Mouse (Mus musculus) intestine, embryonic 14.5 days (tissue): ENCODE data around the gene Rpl35. TPM values are rescaled to one million over a fixed set of nuclear protein-coding genes. Genes with fewer than 3 reads are reported as not detected.
"Not testable (repeated sequence)": the region's sequence is repeated elsewhere in the genome, so short reads cannot be mapped to it uniquely, and the experiment has no call there.

Experiments
- ATAC-seq: fragments of 200-750 bp; cut with Nextera tagmentation; replicated peaks from 2 replicates; pipeline ENCODE4 v1.8.0; 2017; ENCODE audit warnings: low read depth, moderate number of reproducible peaks, moderate TSS enrichment, moderate library complexity; ENCODE audit not compliant: low FRiP score, low TSS enrichment
- DNase-seq: peaks from one replicate; pipeline ENCODE4 v3.0.0-alpha.2; 2018; ENCODE audit warnings: low spot score
- H3K27ac ChIP-seq: fragments of 300-500 bp; sonication (generic); 2 replicates; pipeline ENCODE4 v1.5.1; 2014; ENCODE audit warnings: low read depth, mild to moderate bottlenecking, control low read depth
- H3K27me3 ChIP-seq: fragments of 300-500 bp; sonication (generic); replicated peaks from 2 replicates; pipeline ENCODE4 v1.6.1; 2014; ENCODE audit warnings: low read length, control low read depth; ENCODE audit not compliant: control insufficient read depth, insufficient read depth
- H3K36me3 ChIP-seq: fragments of 300-500 bp; sonication (generic); 2 replicates; pipeline ENCODE4 v1.6.1; 2014; ENCODE audit warnings: low read length, control low read depth; ENCODE audit not compliant: control insufficient read depth, insufficient read depth
- H3K4me1 ChIP-seq: fragments of 300-500 bp; sonication (generic); replicated peaks from 2 replicates; pipeline ENCODE4 v1.6.1; 2014; ENCODE audit warnings: low read length, control low read depth, mixed read lengths; ENCODE audit not compliant: control insufficient read depth, insufficient read depth
- H3K4me2 ChIP-seq: fragments of 300-500 bp; sonication (generic); 2 replicates; pipeline ENCODE4 v1.6.1; 2014; ENCODE audit warnings: low read length
- H3K4me3 ChIP-seq: fragments of 300-500 bp; sonication (generic); 2 replicates; pipeline ENCODE4 v1.5.1; 2014; ENCODE audit warnings: low read depth, low read length, control low read depth, mixed read lengths
- H3K9ac ChIP-seq: fragments of 300-500 bp; sonication (generic); 2 replicates; pipeline ENCODE4 v1.6.1; 2014; ENCODE audit warnings: mild to moderate bottlenecking, low read length
- H3K9me3 ChIP-seq: fragments of 300-500 bp; sonication (generic); 2 replicates; pipeline ENCODE4 v1.6.1; 2016; ENCODE audit warnings: low read length, control low read depth; ENCODE audit not compliant: control insufficient read depth
- WGBS: fragments of 180-500 bp; shearing (Covaris S2); extraction: QIAGEN DNeasy Blood & Tissue Kit; methylation state at CpG from one replicate; pipeline ENCODE4 v1.1.7; 2014; 5-methylcytosine and 5-hydroxymethylcytosine counted together
- polyA plus RNA-seq: library from polyadenylated mRNA; unstranded; fragments of >200 nt; fragmentation: Nextera tagmentation; extraction: Ambion mirVana; gene quantifications from 2 replicates; pipeline ENCODE4 v1.2.1, GENCODE M21; 2014

The Rpl35 gene
- polyA plus RNA-seq, 1 experiment from 2014 or later: 1,154 TPM

GRCm38 (mm10) chr2:39010144-39010543, 4.7 kb upstream of the Rpl35 start:
- DNase-seq, H3K27me3 ChIP-seq, H3K9ac ChIP-seq, H3K4me2 ChIP-seq, H3K9me3 ChIP-seq, H3K27ac ChIP-seq, ATAC-seq, H3K4me3 ChIP-seq: not testable (repeated sequence)
- H3K4me1 ChIP-seq: peaks cover 19% of the 10 kb centered on the region
- WGBS: 94% methylated on average over 4 of the region's 5 CpGs
- H3K36me3 ChIP-seq: peaks cover 29% of the 10 kb centered on the region

DNA sequence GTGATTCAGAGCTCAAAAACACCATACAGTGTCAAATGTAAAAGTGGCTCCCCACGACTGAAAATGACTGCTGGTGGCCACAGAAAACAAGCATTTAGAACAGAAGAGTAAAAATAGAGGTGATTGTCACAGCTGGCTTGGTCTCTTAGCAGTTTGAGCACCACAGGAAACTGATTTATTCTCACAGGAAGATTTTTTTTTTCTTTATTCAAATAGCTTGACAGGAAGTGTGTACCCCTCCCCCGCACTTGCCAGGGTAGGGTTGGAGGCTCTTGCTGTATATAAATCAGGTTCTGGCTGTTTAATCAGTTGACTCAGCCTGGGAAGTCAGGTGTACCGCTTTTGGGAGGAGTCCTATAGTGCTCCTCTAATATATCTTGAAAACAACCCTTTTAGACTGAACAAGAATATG, 3.5 kb upstream of the Rpl35 start:
- Histone ChIP-seq H3K4me1 (peaks cover 22% of the 10 kb centered on the region), H3K9me3 (no peaks in the 10 kb centered on the region), H3K4me2 (peak overlapping the region; percentile 91), H3K4me3 (peak overlapping the region; percentile 83), H3K36me3 (peaks cover 19% of the 10 kb centered on the region), H3K27ac (peak overlapping the region; percentile 85; the same call in 1 of the 2 replicates), H3K9ac (peak overlapping the region; percentile 88), H3K27me3 (no peaks in the 10 kb centered on the region)
- WGBS: 9% methylated on average over 3 of the region's 3 CpGs
- ATAC-seq (no peak), DNase-seq (peak; percentile 62)

GRCm38 (mm10) chr2:39008350-39008851, 3.0 kb upstream of the Rpl35 start:
- DNase-seq (no peak), ATAC-seq (peak; percentile 41)
- Histone ChIP-seq H3K4me1 (peaks cover 28% of the 10 kb centered on the region), H3K4me2 (peak overlapping the region; percentile 91), H3K9me3 (no peaks in the 10 kb centered on the region), H3K36me3 (peaks cover 19% of the 10 kb centered on the region), H3K4me3 (peak overlapping the region; percentile 83), H3K9ac (peak overlapping the region; percentile 88), H3K27ac (peak overlapping the region; percentile 85), H3K27me3 (no peaks in the 10 kb centered on the region)
- 2% methylated on average over 24 of the region's 25 CpGs for WGBS

GRCm38 (mm10) chr2:39007865-39008264, 2.4 kb upstream of the Rpl35 start:
- peak; percentile 82 for ATAC-seq

GRCm38 (mm10) chr2:39006149-39006730, 816 bp upstream of the Rpl35 start:
- Histone ChIP-seq H3K9ac (no peak overlapping the region; the same call in 1 of the 2 replicates), H3K4me3 (peak overlapping the region; percentile 85), H3K4me2 (peak overlapping the region; percentile 97), H3K27ac (no peak overlapping the region), H3K36me3 (peaks cover 29% of the 10 kb centered on the region), H3K4me1 (peaks cover 35% of the 10 kb centered on the region), H3K9me3 (no peaks in the 10 kb centered on the region), H3K27me3 (no peaks in the 10 kb centered on the region)
- WGBS: 89% methylated on average over 14 of the region's 14 CpGs
- DNase-seq: no peak
- ATAC-seq: no peak

More at GRCm38 (mm10) chr2:39007865-39008264, 2.4 kb upstream of the Rpl35 start:
- peaks cover 19% of the 10 kb centered on the region for H3K36me3 ChIP-seq
- H3K9me3 ChIP-seq: no peaks in the 10 kb centered on the region
- DNase-seq: peak; percentile 92
- WGBS: 1% methylated on average over 44 of the region's 44 CpGs
- no peaks in the 10 kb centered on the region for H3K27me3 ChIP-seq
- H3K4me1 ChIP-seq: peaks cover 31% of the 10 kb centered on the region
- peak overlapping the region; percentile 91 for H3K4me2 ChIP-seq
- peak overlapping the region; percentile 85 for H3K27ac ChIP-seq
- peak overlapping the region; percentile 88 for H3K9ac ChIP-seq
- peak overlapping the region; percentile 83 for H3K4me3 ChIP-seq

- WGBS: under 1% methylated on average over 58 of the region's 58 CpGs
- peak; percentile 82 for ATAC-seq
These were observed 466 bp downstream of the Rpl35 start, which contains the start of gene Arpc5l for GRCm38 (mm10) chr2:39004880-39005435. Gene Arpc5l, plus strand, starts transcription at chr2:39005348.

DNA sequence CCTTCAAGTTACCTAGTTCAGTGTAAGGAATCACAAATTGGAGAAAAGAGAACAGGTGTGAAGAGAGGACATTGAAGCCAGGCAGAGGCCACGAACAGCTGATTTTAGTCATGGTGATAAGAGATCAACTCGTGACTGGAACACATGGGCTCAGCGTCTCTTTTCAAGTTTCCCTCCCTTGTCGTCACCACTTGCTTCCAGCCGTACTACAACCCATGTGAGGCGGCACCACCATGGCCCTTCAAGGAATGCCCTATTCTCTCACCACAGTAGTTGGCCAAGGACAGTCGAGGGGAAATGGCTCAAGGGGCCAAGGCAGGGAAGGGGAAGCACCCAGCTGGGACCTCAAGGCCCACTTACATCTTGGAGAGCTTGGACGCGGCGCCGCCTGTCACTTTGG, 1.1 kb downstream of the Rpl35 start:
- no peaks in the 10 kb centered on the region for H3K27me3 ChIP-seq
- peak overlapping the region; percentile 97 for H3K4me2 ChIP-seq
- WGBS: under 1% methylated on average over 11 of the region's 11 CpGs
- no peak for ATAC-seq
- peaks cover 31% of the 10 kb centered on the region for H3K4me1 ChIP-seq
- peak; percentile 78 for DNase-seq
- H3K27ac ChIP-seq: peak overlapping the region; percentile 89
- peak overlapping the region; percentile 85 for H3K4me3 ChIP-seq
- H3K9me3 ChIP-seq: no peaks in the 10 kb centered on the region
- peaks cover 46% of the 10 kb centered on the region for H3K36me3 ChIP-seq
- peak overlapping the region; percentile 93 for H3K9ac ChIP-seq

More at GRCm38 (mm10) chr2:39004880-39005435, 466 bp downstream of the Rpl35 start, which contains the start of gene Arpc5l:
- Histone ChIP-seq H3K4me1 (peaks cover 35% of the 10 kb centered on the region), H3K4me3 (peak within 1 kb of the TSS; percentile 85), H3K36me3 (peaks cover 41% of the 10 kb centered on the region), H3K27me3 (no peaks in the 10 kb centered on the region), H3K9ac (peak within 1 kb of the TSS; percentile 93), H3K27ac (peak within 1 kb of the TSS; percentile 89), H3K9me3 (no peaks in the 10 kb centered on the region), H3K4me2 (peak within 1 kb of the TSS; percentile 97)
- peak; percentile 87 for DNase-seq

- Histone ChIP-seq H3K9me3 (no peaks in the 10 kb centered on the region), H3K36me3 (peaks cover 46% of the 10 kb centered on the region), H3K4me1 (peaks cover 24% of the 10 kb centered on the region), H3K9ac (peak overlapping the region; percentile 93; the same call in 1 of the 2 replicates), H3K4me2 (peak overlapping the region; percentile 97), H3K4me3 (peak overlapping the region; percentile 85), H3K27me3 (no peaks in the 10 kb centered on the region), H3K27ac (no peak overlapping the region)
- ATAC-seq: no peak
- no peak for DNase-seq
- 74% methylated on average over 5 of the region's 5 CpGs for WGBS
These were observed 1.9 kb downstream of the Rpl35 start for GRCm38 (mm10) chr2:39003512-39003911.
